ENCODE assay signal across 9 mouse cellular contexts in the genomic region with DNA sequence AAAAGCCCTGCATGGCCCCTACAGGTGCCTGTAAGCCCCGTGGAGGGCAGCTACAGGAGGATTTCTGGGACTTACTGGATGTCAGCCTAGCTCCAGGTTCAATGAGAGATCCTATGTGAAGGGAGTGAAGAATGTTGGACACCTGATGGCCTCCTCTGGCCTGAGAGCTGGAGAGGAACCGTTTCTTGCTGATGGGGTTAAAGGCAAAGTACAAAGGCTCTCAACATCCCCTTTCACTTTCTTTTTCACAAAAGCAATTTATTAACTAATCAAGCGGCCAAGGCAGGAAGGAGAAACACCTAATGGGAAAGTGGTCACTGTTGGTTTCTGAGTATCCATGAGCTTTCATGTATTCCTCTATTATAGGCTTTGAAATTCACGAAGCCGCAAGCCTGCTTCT. TPM values are rescaled to one million over a fixed set of nuclear protein-coding genes. Genes with fewer than 3 reads are reported as not detected.
DNase-seq lines count a peak whose midpoint lies in the region; ATAC-seq and TF ChIP-seq lines count a peak whose summit lies in the region.
"Had no signal": no experiment of that assay in that cellular context is flagged by ENCODE, and none has a peak within 500 bp of the region (broad histone marks: within the 10 kb centered on the region; RNA-seq: fewer than 3 reads in every experiment).

No protein-coding gene starts in this region.

- H3K4me2 ChIP-seq in CH12.LX (ENCODE audit: insufficient read depth, low read depth, poor library complexity, severe bottlenecking), result peak overlapping the region; percentile 92
- peak overlapping the region; percentile 99 for H3K4me2 ChIP-seq in hindbrain, embryonic 11.5 days (replicated peaks; ENCODE audit: low read depth, low read length)

- DNase-seq in heart, embryonic 10.5 days (ENCODE audit: low spot score), result no peak
- no peak for DNase-seq in heart, adult 8-10 months (ENCODE audit: low spot score)
- DNase-seq in CH12.LX (ENCODE audit: extremely low read depth), result no peak
- no peak for DNase-seq in hindbrain, embryonic 11.5 days (ENCODE audit: low spot score)
- DNase-seq in cerebellum, adult 11 months, result no peak
- no peak for DNase-seq in cerebellum, adult 18-20 months
- DNase-seq in layer of hippocampus, adult 9-11 months, result no peak

- WGBS in heart, embryonic 10.5 days, result 55% methylated on average over 5 of the region's 5 CpGs
- whole genome bisulfite sequencing in hindbrain, embryonic 11.5 days, result 56% methylated on average over 5 of the region's 5 CpGs
- 30% methylated on average over 5 of the region's 5 CpGs for WGBS in macrophage (ENCODE audit: missing documents)

- H3K4me1 ChIP-seq in heart, embryonic 10.5 days, result peaks cover 13% of the 10 kb centered on the region
- H3K4me1 ChIP-seq in CH12.LX (ENCODE audit: control insufficient read depth in 1 of 2, insufficient read depth in 2 of 2), result peaks cover 0 to 6% of the 10 kb centered on the region in 2 experiments; a peak in 1 of 4 replicates
- H3K4me1 ChIP-seq in hindbrain, embryonic 11.5 days (replicated peaks; ENCODE audit: control insufficient read depth, insufficient read depth, low read length), result no peaks in the 10 kb centered on the region

- in situ Hi-C loops in CH12.LX (cut with MboI; ENCODE audit: low pct_ligation_motif_present, low pct_unique_long_range_greater_than_20kb, low sequenced_read_pairs), result no loop called here

- no peak for TF ChIP-seq CTCF in CH12.LX (conservative IDR thresholded peaks at IDR 0.05 in 1 of 2, IDR thresholded peaks at IDR 0.05 in 1 of 2; ENCODE audit: low read depth in 2 of 2, low read length in 2 of 2)

- H3K27ac ChIP-seq in heart, embryonic 10.5 days, result no peak overlapping the region
- H3K27ac ChIP-seq in CH12.LX (ENCODE audit: insufficient read depth, low read depth) (no peak overlapping the region), macrophage (no peak overlapping the region)
- no peak overlapping the region for H3K27ac ChIP-seq in hindbrain, embryonic 11.5 days (ENCODE audit: low read depth, low read length)

- H3K79me2 ChIP-seq in CH12.LX (replicated peaks; ENCODE audit: control insufficient read depth, extremely low read depth, insufficient read depth, poor library complexity, severe bottlenecking) (no peaks in the 10 kb centered on the region), macrophage (ENCODE audit: inconsistent target) (no peaks in the 10 kb centered on the region)

- H3K9me3 ChIP-seq in heart, embryonic 10.5 days, result no peaks in the 10 kb centered on the region
- H3K9me3 ChIP-seq in CH12.LX (replicated peaks; ENCODE audit: low read length), result no peaks in the 10 kb centered on the region
- H3K9me3 ChIP-seq in hindbrain, embryonic 11.5 days (ENCODE audit: control insufficient read depth, low read length), result no peaks in the 10 kb centered on the region

- dilution Hi-C loops in CH12.LX (cut with MboI; ENCODE audit: extremely low pct_ligation_motif_present, extremely low pct_unique_long_range_greater_than_20kb, low sequenced_read_pairs), result no loop called here

- peak overlapping the region; percentile 74 for H3K9ac ChIP-seq in CH12.LX (ENCODE audit: insufficient read depth, low read depth)
- H3K9ac ChIP-seq in hindbrain, embryonic 11.5 days (ENCODE audit: low read depth, low read length), result no peak overlapping the region

- H3K27me3 ChIP-seq in heart, embryonic 10.5 days (ENCODE audit: insufficient read depth, poor library complexity, severe bottlenecking), result peaks cover 28% of the 10 kb centered on the region
- peaks cover 7% of the 10 kb centered on the region for H3K27me3 ChIP-seq in CH12.LX (replicated peaks)
- H3K27me3 ChIP-seq in hindbrain, embryonic 11.5 days (ENCODE audit: control insufficient read depth, insufficient read depth, low read length), result peaks cover 5% of the 10 kb centered on the region; the same call in 1 of the 2 replicates

- TF ChIP-seq RAD21 in CH12.LX (IDR thresholded peaks at IDR 0.05; ENCODE audit: low read depth, low read length), result no peak

- no peak for ATAC-seq in hindbrain, embryonic 11.5 days (ENCODE audit: low FRiP score)

- peak overlapping the region; percentile 60 for H3K4me3 ChIP-seq in heart, embryonic 10.5 days
- peak overlapping the region; percentile 27 to 39 (median 30) for H3K4me3 ChIP-seq in CH12.LX (replicated peaks in 1 of 3; ENCODE audit: low read depth in 2 of 3, low read length in 2 of 3, poor library complexity in 1 of 3)
- no peak overlapping the region; the same call in 1 of the 2 replicates for H3K4me3 ChIP-seq in hindbrain, embryonic 11.5 days (ENCODE audit: low read depth, low read length)
- peak overlapping the region; percentile 37 for H3K4me3 ChIP-seq in macrophage (ENCODE audit: inconsistent target)

- no peak for TF ChIP-seq POLR2A in CH12.LX (IDR thresholded peaks at IDR 0.05; ENCODE audit: low read depth, low read length)

- TF ChIP-seq EP300 in CH12.LX (IDR thresholded peaks at IDR 0.05; ENCODE audit: low read length), result no peak

- H3K36me3 ChIP-seq in heart, embryonic 10.5 days, result no peaks in the 10 kb centered on the region
- H3K36me3 ChIP-seq in CH12.LX (replicated peaks in 1 of 2; ENCODE audit: control insufficient read depth in 1 of 2, insufficient read depth in 1 of 2, low read length in 1 of 2), result no peaks in the 10 kb centered on the region
- no peaks in the 10 kb centered on the region for H3K36me3 ChIP-seq in hindbrain, embryonic 11.5 days (ENCODE audit: control insufficient read depth, insufficient read depth, low read length)
- no peaks in the 10 kb centered on the region for H3K36me3 ChIP-seq in macrophage (ENCODE audit: inconsistent target)

TF ChIP-seq in CH12.LX, 34 proteins besides CTCF, POLR2A, EP300 and RAD21:
- no peak for TF ChIP-seq HCFC1 (IDR thresholded peaks at IDR 0.05; ENCODE audit: low read depth, low read length)
- no peak for TF ChIP-seq POLR2AphosphoS2 (IDR thresholded peaks at IDR 0.05; ENCODE audit: low read depth, low read length)
- no peak for TF ChIP-seq ETS1 (conservative IDR thresholded peaks at IDR 0.05; ENCODE audit: low read depth, low read length)
- TF ChIP-seq ZMIZ1 (IDR thresholded peaks at IDR 0.05; ENCODE audit: low read depth, low read length), result no peak
- no peak for TF ChIP-seq ZC3H11A (IDR thresholded peaks at IDR 0.05; ENCODE audit: low read depth, low read length)
- TF ChIP-seq USF2 (conservative IDR thresholded peaks at IDR 0.05; ENCODE audit: low read depth, low read length), result no peak
- TF ChIP-seq MAFK (IDR thresholded peaks at IDR 0.05; ENCODE audit: insufficient replicate concordance, low read length), result no peak
- no peak for TF ChIP-seq IRF4 (IDR thresholded peaks at IDR 0.05; ENCODE audit: low read depth, low read length)

RNA-seq across cellular contexts. Expression of gene Tnfaip8l3, which starts 1.0 kb away (rescaled TPM):
- 0.03 and 0.05 TPM in 2 replicates for polyA plus RNA-seq in heart, embryonic 10.5 days (2016; fragmentation: Nextera tagmentation; extraction: Ambion mirVana)
- under 1 TPM; 0.13 to 0.28 (median 0.21) TPM for total RNA-seq in heart, adult 8-10 months (2022)
- total RNA-seq in CH12.LX (2012; rRNA removed), result not detected in 2 replicates
- total RNA-seq in CH12.LX (2014; rRNA removed), result not detected in 2 replicates
- not detected in 2 replicates for polyA plus RNA-seq in CH12.LX (2012; ENCODE audit: insufficient read length, low read depth)
- polyA plus RNA-seq in hindbrain, embryonic 11.5 days (2014; fragmentation: Nextera tagmentation; extraction: Ambion mirVana), result 0.14 and 0.18 TPM in 2 replicates
- under 1 TPM in 1 of 26 experiments, not detected in 25; 0.19 TPM for total RNA-seq in macrophage (2018; cell fraction: chromatin; rRNA removed)
- total RNA-seq in macrophage (2018; cell fraction: cytosol; rRNA removed), result under 1 TPM in 21 of 26 experiments, not detected in 5; 0.03 to 0.19 (median 0.05) TPM
- total RNA-seq in macrophage (2018; cell fraction: nucleus; rRNA removed), result under 1 TPM in 9 of 26 experiments, not detected in 17; 0.06 to 0.41 (median 0.15) TPM
- 0.05 TPM in 1 of 3 replicates, not detected in the others for polyA plus RNA-seq in macrophage (2018)
- total RNA-seq: hematopoietic stem cell, adult 5-6 weeks had no signal
